Mouse (Mus musculus): ENCODE data around the gene Ptprq.

The Ptprq gene

DNA sequence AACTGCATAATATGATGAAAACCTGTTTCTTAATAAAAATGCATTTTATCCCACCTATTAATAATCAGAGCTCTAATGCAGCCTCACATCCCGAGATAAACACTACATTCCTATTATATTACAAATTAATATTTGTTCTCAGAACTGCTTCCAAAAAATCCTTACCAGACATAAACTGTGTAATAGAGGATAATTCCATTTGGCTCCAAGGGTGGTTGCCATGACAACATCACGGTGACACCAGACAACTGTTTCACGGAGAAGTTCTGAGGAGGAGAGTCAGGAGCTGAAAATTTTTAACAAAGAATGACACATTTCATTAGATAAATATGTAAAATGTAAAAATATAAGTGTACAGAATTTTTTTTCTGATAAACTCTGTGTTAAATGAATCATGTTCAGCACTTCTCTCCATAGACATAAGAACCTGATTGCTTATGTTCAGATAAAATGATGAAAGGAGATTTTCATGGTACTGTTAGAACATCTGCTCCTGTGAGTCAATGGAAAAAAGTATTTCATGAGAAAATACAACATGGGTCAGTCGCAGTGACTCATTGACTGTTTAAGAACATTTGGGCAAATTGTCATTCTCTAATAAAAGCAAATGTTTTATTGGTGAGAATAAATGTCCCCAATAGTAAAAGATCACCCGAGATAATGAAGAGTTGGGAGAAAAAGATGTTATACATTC, 57.3 kb downstream of the Ptprq start:
- in situ Hi-C loops (cut with MboI; ENCODE audit: low pct_unique_long_range_greater_than_20kb in 1 of 2, low sequenced_read_pairs in 2 of 2, unreplicated experiment in 1 of 2) = no loop called here

DNA sequence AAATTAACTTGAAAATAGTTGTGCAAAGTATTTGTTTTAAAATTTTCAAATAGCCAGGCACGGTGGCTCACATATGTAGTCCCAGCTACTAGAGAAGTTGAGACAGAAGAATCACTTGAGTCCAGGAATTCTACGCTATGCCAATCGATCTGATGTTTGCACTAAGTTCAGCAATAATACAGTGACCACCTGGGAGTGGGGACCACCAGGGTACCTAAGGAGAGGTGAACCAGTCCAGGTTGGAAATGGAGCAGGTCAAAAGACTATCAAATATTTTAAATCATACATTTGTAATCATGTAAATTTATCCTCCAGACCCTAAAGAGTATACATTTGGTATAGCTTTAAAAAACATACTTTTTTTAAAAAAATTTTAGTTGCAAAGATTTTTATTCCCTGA, 57.9 kb downstream of the Ptprq start:
- in situ Hi-C loops (cut with MboI; ENCODE audit: low pct_unique_long_range_greater_than_20kb in 1 of 2, low sequenced_read_pairs in 2 of 2, unreplicated experiment in 1 of 2) = no loop called here

- in situ Hi-C loops (cut with MboI; ENCODE audit: low pct_unique_long_range_greater_than_20kb in 1 of 2, low sequenced_read_pairs in 2 of 2, unreplicated experiment in 1 of 2) = no loop called here
Measured at GRCm38 (mm10) chr10:107659141-107659540, 60.7 kb downstream of the Ptprq start.

GRCm38 (mm10) chr10:107649687-107650086, 70.2 kb downstream of the Ptprq start:
- in situ Hi-C loops (cut with MboI; ENCODE audit: low pct_unique_long_range_greater_than_20kb in 1 of 2, low sequenced_read_pairs in 2 of 2, unreplicated experiment in 1 of 2) = no loop called here

DNA sequence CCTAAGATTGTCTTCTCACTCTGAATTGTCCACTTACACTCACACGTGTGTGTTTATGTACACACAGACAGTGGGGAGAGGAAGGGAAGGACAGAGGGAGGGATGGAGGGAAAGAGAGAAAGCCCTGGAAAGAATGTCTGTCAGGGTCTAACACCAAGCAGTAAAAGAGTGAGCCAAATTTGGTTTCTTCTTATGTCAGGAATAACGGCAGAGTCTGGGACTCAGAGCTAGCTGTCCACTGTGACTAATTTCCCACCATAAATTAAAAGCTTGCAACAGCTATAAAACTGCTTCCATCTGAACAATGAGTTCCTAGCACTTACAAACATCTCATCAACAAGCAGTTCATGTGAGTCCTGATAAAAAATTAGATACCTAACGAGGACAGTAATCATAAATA, 91.7 kb downstream of the Ptprq start:
- in situ Hi-C loops (cut with MboI; ENCODE audit: low pct_unique_long_range_greater_than_20kb in 1 of 2, low sequenced_read_pairs in 2 of 2, unreplicated experiment in 1 of 2) = no loop called here

DNA sequence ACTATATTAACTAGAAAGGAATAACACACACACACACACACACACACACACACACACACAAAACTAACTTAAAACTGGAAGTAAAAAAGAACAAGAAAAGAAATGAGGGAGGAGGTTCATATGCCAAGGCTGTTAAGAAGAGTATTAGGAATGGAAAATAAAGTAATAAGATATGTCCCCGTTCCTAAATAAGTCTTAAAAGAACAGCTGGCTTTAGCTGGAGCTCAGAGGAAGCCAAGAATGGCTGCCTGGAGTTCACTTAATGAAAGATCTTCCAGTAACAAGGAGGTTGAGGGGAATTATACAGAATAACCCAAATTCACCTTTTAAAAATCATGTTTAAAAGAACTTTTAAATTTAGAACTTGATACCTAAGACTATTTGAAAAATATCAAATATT, 93.2 kb downstream of the Ptprq start:
- in situ Hi-C loops (cut with MboI; ENCODE audit: low pct_unique_long_range_greater_than_20kb in 1 of 2, low sequenced_read_pairs in 2 of 2, unreplicated experiment in 1 of 2) = no loop called here

DNA sequence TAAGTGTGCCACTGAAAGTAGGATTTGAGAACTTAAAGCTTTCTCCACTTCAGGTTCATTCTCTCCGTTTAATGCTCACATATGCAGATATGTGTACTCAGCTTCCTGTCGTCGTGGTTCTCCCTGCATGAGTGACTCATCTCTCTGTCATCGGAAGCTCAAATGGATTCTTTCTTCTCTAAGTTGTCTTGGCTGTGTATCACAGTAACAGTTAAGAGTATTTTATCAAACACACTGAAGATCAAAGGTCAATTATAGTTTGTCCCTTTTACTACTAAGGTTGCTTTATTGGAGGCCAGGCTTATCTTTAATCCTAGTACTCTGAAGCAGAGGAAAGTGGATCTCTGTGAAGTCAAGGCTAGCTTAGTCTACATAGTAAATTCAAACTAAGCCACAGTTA, 95.6 kb downstream of the Ptprq start:
- in situ Hi-C loops (cut with MboI; ENCODE audit: low pct_unique_long_range_greater_than_20kb in 1 of 2, low sequenced_read_pairs in 2 of 2, unreplicated experiment in 1 of 2) = no loop called here

GRCm38 (mm10) chr10:107615460-107615859, 104.4 kb downstream of the Ptprq start:
- in situ Hi-C loops (cut with MboI; ENCODE audit: low pct_unique_long_range_greater_than_20kb in 1 of 2, low sequenced_read_pairs in 2 of 2, unreplicated experiment in 1 of 2) = no loop called here

GRCm38 (mm10) chr10:107601371-107601770, 118.5 kb downstream of the Ptprq start:
- in situ Hi-C loops (cut with MboI; ENCODE audit: low pct_unique_long_range_greater_than_20kb in 1 of 2, low sequenced_read_pairs in 2 of 2, unreplicated experiment in 1 of 2) = no loop called here

GRCm38 (mm10) chr10:107583360-107583759, 136.5 kb downstream of the Ptprq start:
- in situ Hi-C loops (cut with MboI; ENCODE audit: low pct_unique_long_range_greater_than_20kb in 1 of 2, low sequenced_read_pairs in 2 of 2, unreplicated experiment in 1 of 2) = no loop called here

GRCm38 (mm10) chr10:107569044-107569443, 150.8 kb downstream of the Ptprq start:
- in situ Hi-C loops (cut with MboI; ENCODE audit: low pct_unique_long_range_greater_than_20kb in 1 of 2, low sequenced_read_pairs in 2 of 2, unreplicated experiment in 1 of 2) = no loop called here

DNA sequence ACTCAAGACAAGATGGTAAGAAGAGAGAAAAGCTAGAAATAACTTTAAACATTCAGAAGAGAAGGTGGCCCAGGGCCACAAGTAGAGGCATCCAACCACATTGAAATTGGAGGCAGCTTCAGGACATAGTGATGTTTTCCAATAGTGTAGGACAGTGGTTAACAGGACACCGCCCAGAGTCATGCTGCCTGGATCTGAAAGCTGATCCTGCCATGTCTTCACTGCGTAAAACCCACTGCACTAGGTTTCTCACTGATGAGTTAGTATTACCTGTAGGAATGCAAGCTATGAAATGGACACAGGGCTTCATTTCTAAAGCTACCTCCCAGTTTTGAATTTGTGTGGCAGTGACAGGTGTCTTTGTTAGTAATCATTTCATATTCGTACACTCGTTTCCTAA, 151.6 kb downstream of the Ptprq start:
- in situ Hi-C loops (cut with MboI; ENCODE audit: low pct_unique_long_range_greater_than_20kb in 1 of 2, low sequenced_read_pairs in 2 of 2, unreplicated experiment in 1 of 2) = no loop called here

GRCm38 (mm10) chr10:107562875-107563274, 157.0 kb downstream of the Ptprq start:
- in situ Hi-C loops (cut with MboI; ENCODE audit: low pct_unique_long_range_greater_than_20kb in 1 of 2, low sequenced_read_pairs in 2 of 2, unreplicated experiment in 1 of 2) = no loop called here

DNA sequence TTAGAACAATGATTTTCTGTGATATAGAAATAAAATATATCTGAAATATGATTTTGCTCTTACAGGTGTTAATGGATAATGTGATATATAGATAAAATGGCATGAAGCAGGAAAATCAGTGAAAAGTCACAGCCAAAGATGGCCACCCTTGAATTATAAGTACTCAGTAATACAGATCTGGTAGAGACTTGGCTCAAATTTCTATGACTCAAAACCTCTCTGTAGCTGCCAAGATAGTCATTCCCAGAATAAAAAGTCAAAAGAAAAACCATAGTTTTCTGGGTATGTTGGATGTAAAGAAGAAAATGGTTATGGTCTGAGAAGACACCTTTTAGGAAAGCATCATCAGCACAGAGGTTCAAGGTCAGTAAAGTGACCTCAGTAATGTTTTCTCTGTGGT, 159.0 kb downstream of the Ptprq start:
- in situ Hi-C loops (cut with MboI; ENCODE audit: low pct_unique_long_range_greater_than_20kb in 1 of 2, low sequenced_read_pairs in 2 of 2, unreplicated experiment in 1 of 2) = no loop called here

DNA sequence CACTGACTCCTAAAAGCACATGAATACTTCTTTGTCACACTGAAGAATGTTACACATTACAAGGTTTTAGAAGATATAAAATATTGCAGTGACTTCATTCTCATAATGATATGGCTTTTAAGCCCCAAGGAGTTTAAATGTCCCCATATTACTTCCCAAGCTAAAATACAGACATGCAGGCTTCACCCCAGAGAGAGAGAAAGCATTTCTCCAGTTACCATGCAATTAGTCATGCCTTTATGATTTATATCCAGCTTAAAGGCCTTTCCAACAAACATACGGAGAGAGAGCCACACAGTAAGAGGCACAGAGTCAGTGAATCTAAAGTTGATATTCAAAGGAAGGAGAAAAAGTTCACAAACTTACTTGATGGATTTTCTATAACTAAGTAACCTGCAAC, 176.8 kb downstream of the Ptprq start:
- in situ Hi-C loops (cut with MboI; ENCODE audit: low pct_unique_long_range_greater_than_20kb in 1 of 2, low sequenced_read_pairs in 2 of 2, unreplicated experiment in 1 of 2) = no loop called here

GRCm38 (mm10) chr10:107528758-107529157, 191.1 kb downstream of the Ptprq start:
- in situ Hi-C loops (cut with MboI; ENCODE audit: low pct_unique_long_range_greater_than_20kb in 1 of 2, low sequenced_read_pairs in 2 of 2, unreplicated experiment in 1 of 2) = no loop called here

- in situ Hi-C loops (cut with MboI; ENCODE audit: low pct_unique_long_range_greater_than_20kb in 1 of 2, low sequenced_read_pairs in 2 of 2, unreplicated experiment in 1 of 2) = no loop called here
Measured at GRCm38 (mm10) chr10:107519216-107519615, 200.6 kb downstream of the Ptprq start.

- in situ Hi-C loops (cut with MboI; ENCODE audit: low pct_unique_long_range_greater_than_20kb in 1 of 2, low sequenced_read_pairs in 2 of 2, unreplicated experiment in 1 of 2) = no loop called here
Measured at GRCm38 (mm10) chr10:107516641-107517040, 203.2 kb downstream of the Ptprq start.

- in situ Hi-C loops (cut with MboI; ENCODE audit: low pct_unique_long_range_greater_than_20kb in 1 of 2, low sequenced_read_pairs in 2 of 2, unreplicated experiment in 1 of 2) = no loop called here
Measured at GRCm38 (mm10) chr10:107514735-107515134, 205.1 kb downstream of the Ptprq start.

GRCm38 (mm10) chr10:107506397-107506796, 213.5 kb downstream of the Ptprq start:
- in situ Hi-C loops (cut with MboI; ENCODE audit: low pct_unique_long_range_greater_than_20kb in 1 of 2, low sequenced_read_pairs in 2 of 2, unreplicated experiment in 1 of 2) = no loop called here

GRCm38 (mm10) chr10:107503430-107503829, 216.4 kb downstream of the Ptprq start:
- in situ Hi-C loops (cut with MboI; ENCODE audit: low pct_unique_long_range_greater_than_20kb in 1 of 2, low sequenced_read_pairs in 2 of 2, unreplicated experiment in 1 of 2) = no loop called here
